7 mouse cellular contexts compared by ENCODE assay signal in genomic region chr4:32357996-32358600, GRCm38 (mm10).
A peak's percentile ranks its signal among the peaks of the same experiment; 100 is the strongest.
DNase-seq lines count a peak whose midpoint lies in the region; ATAC-seq lines count a peak whose summit lies in the region.

No protein-coding gene starts in this region.

- H3K9me3 ChIP-seq in limb, embryonic 12.5 days: no peaks in the 10 kb centered on the region
- H3K9me3 ChIP-seq in limb, embryonic 10.5 days (replicated peaks): no peaks in the 10 kb centered on the region
- no peaks in the 10 kb centered on the region for H3K9me3 ChIP-seq in forebrain, embryonic 11.5 days (ENCODE audit: control insufficient read depth, low read length)
- H3K9me3 ChIP-seq in hindbrain, embryonic 16.5 days (ENCODE audit: control insufficient read depth, low read length): no peaks in the 10 kb centered on the region
- no peaks in the 10 kb centered on the region for H3K9me3 ChIP-seq in neural tube, embryonic 14.5 days (ENCODE audit: control insufficient read depth, low read length)

- DNase-seq in limb, embryonic 10.5 days (ENCODE audit: low spot score): no peak
- peak; percentile 45 for DNase-seq in forebrain, embryonic 11.5 days (ENCODE audit: low spot score)
- DNase-seq in right cerebral cortex, adult 18-20 months: no peak
- DNase-seq in cerebellum, postnatal 4 days (ENCODE audit: low spot score in 2 of 2): no peak

- no peaks in the 10 kb centered on the region for H3K27me3 ChIP-seq in limb, embryonic 12.5 days
- no peaks in the 10 kb centered on the region for H3K27me3 ChIP-seq in limb, embryonic 10.5 days (ENCODE audit: low read depth, poor library complexity, severe bottlenecking)
- H3K27me3 ChIP-seq in forebrain, embryonic 11.5 days (ENCODE audit: control insufficient read depth, insufficient read depth, low read length): no peaks in the 10 kb centered on the region
- H3K27me3 ChIP-seq in hindbrain, embryonic 16.5 days (replicated peaks; ENCODE audit: control insufficient read depth, insufficient read depth, low read length): no peaks in the 10 kb centered on the region
- H3K27me3 ChIP-seq in neural tube, embryonic 14.5 days (ENCODE audit: control insufficient read depth, insufficient read depth, low read length): no peaks in the 10 kb centered on the region

- H3K4me1 ChIP-seq in limb, embryonic 12.5 days (replicated peaks): peaks cover 52% of the 10 kb centered on the region
- peaks cover 55% of the 10 kb centered on the region for H3K4me1 ChIP-seq in limb, embryonic 10.5 days
- peaks cover 16% of the 10 kb centered on the region; the same call in 1 of the 2 replicates for H3K4me1 ChIP-seq in forebrain, embryonic 11.5 days (replicated peaks; ENCODE audit: control insufficient read depth, insufficient read depth, low read length)
- peaks cover 32% of the 10 kb centered on the region for H3K4me1 ChIP-seq in hindbrain, embryonic 16.5 days (ENCODE audit: control insufficient read depth, insufficient read depth, low read depth, low read length)
- peaks cover 32% of the 10 kb centered on the region for H3K4me1 ChIP-seq in neural tube, embryonic 14.5 days (ENCODE audit: control insufficient read depth, insufficient read depth, low read length)

- H3K9ac ChIP-seq in limb, embryonic 12.5 days (replicated peaks): no peak overlapping the region
- H3K9ac ChIP-seq in forebrain, embryonic 11.5 days (ENCODE audit: low read length): no peak overlapping the region
- no peak overlapping the region for H3K9ac ChIP-seq in hindbrain, embryonic 16.5 days (ENCODE audit: low read depth, low read length)
- H3K9ac ChIP-seq in neural tube, embryonic 14.5 days (replicated peaks; ENCODE audit: low read depth, low read length): no peak overlapping the region

- ATAC-seq in limb, embryonic 12.5 days (ENCODE audit: insufficient number of reproducible peaks, insufficient read depth, low FRiP score, low TSS enrichment, low read depth): no peak
- no peak for ATAC-seq in forebrain, embryonic 11.5 days (replicated peaks; ENCODE audit: low FRiP score)
- no peak for ATAC-seq in hindbrain, embryonic 16.5 days
- ATAC-seq in neural tube, embryonic 14.5 days (ENCODE audit: low read depth): no peak

- 76% methylated on average over 12 of the region's 12 CpGs for WGBS in limb, embryonic 12.5 days
- WGBS in limb, embryonic 10.5 days: 85% methylated on average over 12 of the region's 12 CpGs
- 66% methylated on average over 12 of the region's 12 CpGs for WGBS in forebrain, embryonic 11.5 days
- 26% methylated on average over 12 of the region's 12 CpGs for WGBS in hindbrain, embryonic 16.5 days
- 26% methylated on average over 12 of the region's 12 CpGs for WGBS in neural tube, embryonic 14.5 days

- H3K4me2 ChIP-seq in limb, embryonic 12.5 days: no peak overlapping the region
- H3K4me2 ChIP-seq in forebrain, embryonic 11.5 days (ENCODE audit: low read depth, low read length, severe bottlenecking): no peak overlapping the region
- no peak overlapping the region; the same call in 1 of the 2 replicates for H3K4me2 ChIP-seq in hindbrain, embryonic 16.5 days (ENCODE audit: low read length)
- H3K4me2 ChIP-seq in neural tube, embryonic 14.5 days (ENCODE audit: low read depth, low read length): peak overlapping the region; percentile 17; the same call in 1 of the 2 replicates

- H3K27ac ChIP-seq in limb, embryonic 12.5 days: peak overlapping the region; percentile 54
- H3K27ac ChIP-seq in limb, embryonic 10.5 days: no peak overlapping the region; the same call in 1 of the 2 replicates
- no peak overlapping the region for H3K27ac ChIP-seq in forebrain, embryonic 11.5 days (ENCODE audit: low read depth, low read length)
- H3K27ac ChIP-seq in hindbrain, embryonic 16.5 days (ENCODE audit: low read depth, low read length): peak overlapping the region; percentile 75
- H3K27ac ChIP-seq in neural tube, embryonic 14.5 days (ENCODE audit: low read depth, low read length): peak overlapping the region; percentile 78

- no peak overlapping the region for H3K4me3 ChIP-seq in limb, embryonic 12.5 days (replicated peaks)
- no peak overlapping the region for H3K4me3 ChIP-seq in limb, embryonic 10.5 days
- no peak overlapping the region for H3K4me3 ChIP-seq in forebrain, embryonic 11.5 days (ENCODE audit: low read depth, low read length)
- no peak overlapping the region for H3K4me3 ChIP-seq in hindbrain, embryonic 16.5 days (ENCODE audit: low read length)
- H3K4me3 ChIP-seq in neural tube, embryonic 14.5 days (ENCODE audit: low read depth, low read length): no peak overlapping the region

- no peaks in the 10 kb centered on the region for H3K36me3 ChIP-seq in limb, embryonic 12.5 days
- H3K36me3 ChIP-seq in limb, embryonic 10.5 days: peaks cover 2% of the 10 kb centered on the region; the same call in 1 of the 2 replicates
- H3K36me3 ChIP-seq in forebrain, embryonic 11.5 days (ENCODE audit: control insufficient read depth, insufficient read depth, low read length): no peaks in the 10 kb centered on the region
- H3K36me3 ChIP-seq in hindbrain, embryonic 16.5 days (ENCODE audit: control insufficient read depth, insufficient read depth, low read length): no peaks in the 10 kb centered on the region
- H3K36me3 ChIP-seq in neural tube, embryonic 14.5 days (ENCODE audit: control insufficient read depth, insufficient read depth, low read length): no peaks in the 10 kb centered on the region

Comparison
In these comparisons a context has a peak if more than half of its experiments do, and no peak if none do; other contexts are left out.
1. H3K27ac ChIP-seq: peak in limb, embryonic 12.5 days (single experiment), hindbrain, embryonic 16.5 days (single experiment) and neural tube, embryonic 14.5 days (single experiment); none in limb, embryonic 10.5 days (single experiment) and forebrain, embryonic 11.5 days (single experiment).